Mouse (Mus musculus) hindbrain, embryonic 14.5 days (tissue): ENCODE measurements around the gene Prph2. TPM values are rescaled to one million over a fixed set of nuclear protein-coding genes. Genes with fewer than 3 reads are reported as not detected.

Source experiments
- ATAC-seq: fragments of 200-750 bp; cut with Nextera tagmentation; 2 replicates; pipeline ENCODE4 v1.8.0; 2017; ENCODE audit warnings: moderate number of reproducible peaks, mild to moderate bottlenecking, moderate TSS enrichment, moderate library complexity; ENCODE audit not compliant: low FRiP score
- DNase-seq: peaks from one replicate; pipeline ENCODE4 v3.0.0-alpha.2; 2015; ENCODE audit warnings: low spot score
- H3K27ac ChIP-seq: fragments of 300-500 bp; sonication (generic); 2 replicates; pipeline ENCODE4 v1.5.1; 2014; ENCODE audit warnings: mild to moderate bottlenecking, moderate library complexity
- H3K27me3 ChIP-seq: fragments of 300-500 bp; sonication (generic); 2 replicates; pipeline ENCODE4 v1.6.1; 2014; ENCODE audit warnings: mild to moderate bottlenecking, low read length, mixed read lengths; ENCODE audit not compliant: control insufficient read depth, insufficient read depth
- H3K36me3 ChIP-seq: fragments of 300-500 bp; sonication (generic); replicated peaks from 2 replicates; pipeline ENCODE4 v1.6.1; 2014; ENCODE audit not compliant: control insufficient read depth, insufficient read depth
- H3K4me1 ChIP-seq: fragments of 300-500 bp; sonication (generic); replicated peaks from 2 replicates; pipeline ENCODE4 v1.6.1; 2014; ENCODE audit warnings: antibody characterized with exemption, low read length, mixed read lengths; ENCODE audit not compliant: control insufficient read depth, insufficient read depth
- H3K4me2 ChIP-seq: fragments of 300-500 bp; sonication (generic); replicated peaks from 2 replicates; pipeline ENCODE4 v1.6.1; 2014; ENCODE audit warnings: mild to moderate bottlenecking, moderate library complexity
- H3K4me3 ChIP-seq: fragments of 300-500 bp; sonication (generic); replicated peaks from 2 replicates; pipeline ENCODE4 v1.5.1; 2014; ENCODE audit warnings: mild to moderate bottlenecking, low read length
- H3K9ac ChIP-seq: fragments of 300-500 bp; sonication (generic); 2 replicates; pipeline ENCODE4 v1.6.1; 2014
- H3K9me3 ChIP-seq: fragments of 300-500 bp; sonication (generic); 2 replicates; pipeline ENCODE4 v1.6.1; 2016; ENCODE audit warnings: low read length; ENCODE audit not compliant: control insufficient read depth
- WGBS: fragments of 180-500 bp; shearing (Covaris S2); extraction: QIAGEN DNeasy Blood & Tissue Kit; methylation state at CpG from one replicate; pipeline ENCODE4 v1.1.7; 2014; 5-methylcytosine and 5-hydroxymethylcytosine counted together
- polyA plus RNA-seq: library from polyadenylated mRNA; unstranded; fragments of >200 nt; fragmentation: Nextera tagmentation; extraction: Ambion mirVana; gene quantifications from 2 replicates; pipeline ENCODE4 v1.2.1, GENCODE M21; 2014

Gene Prph2
- polyA plus RNA-seq, 1 experiment from 2014 or later, result not detected

DNA sequence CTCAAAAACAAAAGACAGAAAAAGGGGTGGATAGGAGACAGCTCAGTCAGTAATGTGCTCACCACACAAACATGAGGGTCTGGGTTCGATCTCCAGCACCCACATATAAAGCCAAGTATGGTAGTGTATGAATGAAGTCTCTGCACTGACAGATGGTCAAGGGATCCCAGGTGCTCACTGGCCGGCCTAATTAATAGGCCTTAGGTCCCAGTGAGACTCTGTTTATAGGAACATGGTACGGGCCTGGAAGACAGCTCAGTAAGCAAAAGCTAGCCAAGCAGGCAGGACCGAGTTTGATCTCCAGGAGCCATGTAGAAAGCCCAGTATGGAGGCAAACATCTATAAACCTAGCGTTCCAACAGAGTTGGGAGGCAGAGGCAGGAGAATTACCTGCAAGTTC is 33.2 kb upstream of the Prph2 start:
- Histone ChIP-seq H3K4me1 (0 out of 2 replicates have a peak, but pooled peaks cover 7% of the 10 kb centered on the region), H3K36me3 (no peaks in the 10 kb centered on the region), H3K9me3 (no peaks in the 10 kb centered on the region), H3K9ac (no peak overlapping the region), H3K27ac (no peak overlapping the region), H3K27me3 (no peaks in the 10 kb centered on the region), H3K4me3 (no peak overlapping the region), H3K4me2 (no peak overlapping the region)
- DNase-seq (no peak), ATAC-seq (no peak)
- 75% methylated on average over 5 of the region's 5 CpGs for WGBS

DNA sequence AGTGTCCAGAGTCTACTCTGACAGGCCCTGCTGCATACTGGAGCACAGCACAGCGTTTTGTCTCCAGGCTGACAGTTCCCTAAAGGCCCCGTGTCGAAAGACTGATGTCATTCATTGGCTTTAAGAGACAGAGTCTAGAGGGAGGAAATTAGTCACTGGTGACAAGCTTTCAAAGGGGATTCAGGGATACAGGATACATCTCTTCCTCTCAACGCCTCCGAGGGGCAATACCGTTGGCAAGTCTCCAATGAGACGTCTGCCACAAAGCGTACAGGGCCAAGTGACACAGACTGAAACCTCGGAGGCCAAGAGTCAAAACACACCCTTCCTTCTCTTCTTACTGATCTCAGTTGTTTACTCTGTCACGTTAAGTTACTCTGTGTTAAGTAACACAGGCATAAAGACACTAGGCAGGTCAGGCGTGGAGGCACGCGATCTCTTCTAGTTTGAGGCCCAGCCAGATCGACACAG is 30.4 kb upstream of the Prph2 start:
- 0 out of 2 replicates have a peak, but pooled peaks have one; percentile 51 for ATAC-seq
- 0 out of 2 replicates have a peak, but pooled peaks cover 7% of the 10 kb centered on the region for H3K4me1 ChIP-seq
- H3K27me3 ChIP-seq, result no peaks in the 10 kb centered on the region
- 38% methylated on average over 14 of the region's 14 CpGs for WGBS
- no peaks in the 10 kb centered on the region for H3K36me3 ChIP-seq
- no peak overlapping the region for H3K4me3 ChIP-seq
- H3K9me3 ChIP-seq, result no peaks in the 10 kb centered on the region
- H3K4me2 ChIP-seq, result no peak overlapping the region
- 0 out of 2 replicates have a peak overlapping the region, but pooled peaks have one; percentile 41 for H3K27ac ChIP-seq
- peak overlapping the region; percentile 36; the same call in 1 of the 2 replicates for H3K9ac ChIP-seq
- DNase-seq, result no peak

DNA sequence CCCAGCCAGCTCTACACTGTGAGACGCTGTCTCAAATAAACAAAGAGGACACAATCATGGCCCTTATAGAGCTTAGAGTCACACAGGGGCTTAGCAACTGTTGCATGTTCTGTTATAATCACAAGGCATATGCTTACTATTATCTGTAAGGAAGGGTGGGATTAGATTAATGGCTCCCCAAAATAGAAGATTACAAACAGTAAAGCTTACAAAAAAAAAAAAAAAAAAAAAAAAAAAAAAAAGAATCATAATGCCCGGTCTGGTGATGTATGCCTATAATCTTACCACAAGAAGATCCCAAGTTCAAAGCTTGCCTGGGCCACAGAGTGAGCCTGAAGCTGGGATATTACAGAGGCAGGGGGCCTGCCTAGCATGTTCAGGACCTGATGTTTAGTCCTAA is 29.9 kb upstream of the Prph2 start:
- 0 out of 2 replicates have a peak, but pooled peaks cover 7% of the 10 kb centered on the region for H3K4me1 ChIP-seq
- no peak for ATAC-seq
- no peaks in the 10 kb centered on the region for H3K27me3 ChIP-seq
- no peak overlapping the region for H3K4me3 ChIP-seq
- no peak overlapping the region for H3K9ac ChIP-seq
- no peaks in the 10 kb centered on the region for H3K36me3 ChIP-seq
- 84% methylated on average over 2 of the region's 2 CpGs for WGBS
- H3K9me3 ChIP-seq, result no peaks in the 10 kb centered on the region
- no peak overlapping the region for H3K27ac ChIP-seq
- no peak overlapping the region for H3K4me2 ChIP-seq
- no peak for DNase-seq

DNA sequence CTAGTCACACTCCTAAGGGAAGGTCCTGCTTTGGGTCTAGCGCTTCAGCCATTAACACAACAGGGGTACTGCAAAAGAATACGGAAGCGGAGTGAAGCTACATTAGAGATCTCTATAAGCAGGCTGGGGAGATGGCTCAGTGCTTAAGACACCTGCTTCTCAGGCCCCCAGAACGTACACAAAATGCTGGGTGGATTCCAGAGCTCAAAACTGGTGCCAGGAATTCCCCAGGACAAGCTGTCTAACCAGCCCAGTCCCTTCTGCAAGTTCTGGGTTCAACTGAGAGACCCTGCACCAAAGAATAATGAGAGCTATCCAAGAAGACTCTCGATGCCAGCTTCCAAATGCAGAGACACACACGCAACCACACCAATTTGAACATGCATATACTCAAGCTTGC is 28.5 kb upstream of the Prph2 start:
- Histone ChIP-seq H3K9ac (no peak overlapping the region), H3K9me3 (no peaks in the 10 kb centered on the region), H3K4me3 (no peak overlapping the region), H3K27me3 (no peaks in the 10 kb centered on the region), H3K4me2 (no peak overlapping the region), H3K36me3 (no peaks in the 10 kb centered on the region), H3K4me1 (0 out of 2 replicates have a peak, but pooled peaks cover 7% of the 10 kb centered on the region), H3K27ac (no peak overlapping the region)
- 89% methylated on average over 6 of the region's 6 CpGs for WGBS
- no peak for DNase-seq
- no peak for ATAC-seq

DNA sequence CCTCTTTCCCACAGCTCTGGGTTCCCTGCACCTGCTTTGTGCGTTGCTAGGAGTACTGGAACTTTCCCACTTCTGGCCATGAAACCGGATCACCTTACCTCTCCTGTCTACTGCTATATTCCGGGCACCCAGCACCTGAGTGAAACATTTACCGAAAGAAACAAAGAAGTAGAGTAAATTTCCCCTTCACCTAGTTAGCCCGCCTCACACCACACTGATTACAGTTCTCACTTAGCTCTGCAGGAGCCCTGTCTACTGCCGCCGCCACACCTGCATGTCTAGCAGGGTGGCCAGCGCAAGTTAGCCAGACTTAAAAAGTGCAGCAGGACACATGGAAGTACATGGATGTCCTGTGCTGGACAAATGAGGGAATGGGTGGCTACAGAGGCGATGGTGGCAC is 27.2 kb upstream of the Prph2 start:
- H3K4me1 ChIP-seq, result 0 out of 2 replicates have a peak, but pooled peaks cover 8% of the 10 kb centered on the region
- no peaks in the 10 kb centered on the region for H3K9me3 ChIP-seq
- 90% methylated on average over 9 of the region's 9 CpGs for WGBS
- H3K9ac ChIP-seq, result no peak overlapping the region
- no peak overlapping the region for H3K4me2 ChIP-seq
- ATAC-seq, result no peak
- DNase-seq, result no peak
- no peak overlapping the region for H3K4me3 ChIP-seq
- no peak overlapping the region for H3K27ac ChIP-seq
- no peaks in the 10 kb centered on the region for H3K36me3 ChIP-seq
- no peaks in the 10 kb centered on the region for H3K27me3 ChIP-seq

DNA sequence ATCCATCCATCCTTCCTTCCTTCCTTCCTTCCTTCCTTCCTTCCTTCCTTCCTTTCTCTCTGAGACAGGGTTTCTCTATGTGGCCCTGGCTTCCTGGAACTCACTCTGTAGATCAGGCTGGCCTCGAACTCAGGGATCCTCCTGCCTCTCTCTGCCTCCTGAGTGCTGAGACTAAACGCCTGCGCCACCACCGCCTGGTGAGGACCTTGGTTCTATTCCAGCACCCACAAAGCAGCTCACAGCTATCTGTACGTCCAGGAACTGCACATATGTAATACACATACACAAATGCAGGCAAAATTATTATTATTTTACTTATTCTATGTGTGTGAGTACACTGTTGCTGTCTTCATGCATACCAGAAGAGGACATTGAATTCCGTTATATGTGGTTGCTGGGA is 25.5 kb upstream of the Prph2 start:
- Histone ChIP-seq H3K27me3 (no peaks in the 10 kb centered on the region), H3K36me3 (no peaks in the 10 kb centered on the region), H3K4me2 (no peak overlapping the region), H3K4me3 (no peak overlapping the region), H3K27ac (no peak overlapping the region), H3K9ac (no peak overlapping the region), H3K4me1 (peaks cover 15% of the 10 kb centered on the region), H3K9me3 (no peaks in the 10 kb centered on the region)
- WGBS, result 93% methylated on average over 6 of the region's 6 CpGs
- ATAC-seq, result no peak
- DNase-seq, result no peak

DNA sequence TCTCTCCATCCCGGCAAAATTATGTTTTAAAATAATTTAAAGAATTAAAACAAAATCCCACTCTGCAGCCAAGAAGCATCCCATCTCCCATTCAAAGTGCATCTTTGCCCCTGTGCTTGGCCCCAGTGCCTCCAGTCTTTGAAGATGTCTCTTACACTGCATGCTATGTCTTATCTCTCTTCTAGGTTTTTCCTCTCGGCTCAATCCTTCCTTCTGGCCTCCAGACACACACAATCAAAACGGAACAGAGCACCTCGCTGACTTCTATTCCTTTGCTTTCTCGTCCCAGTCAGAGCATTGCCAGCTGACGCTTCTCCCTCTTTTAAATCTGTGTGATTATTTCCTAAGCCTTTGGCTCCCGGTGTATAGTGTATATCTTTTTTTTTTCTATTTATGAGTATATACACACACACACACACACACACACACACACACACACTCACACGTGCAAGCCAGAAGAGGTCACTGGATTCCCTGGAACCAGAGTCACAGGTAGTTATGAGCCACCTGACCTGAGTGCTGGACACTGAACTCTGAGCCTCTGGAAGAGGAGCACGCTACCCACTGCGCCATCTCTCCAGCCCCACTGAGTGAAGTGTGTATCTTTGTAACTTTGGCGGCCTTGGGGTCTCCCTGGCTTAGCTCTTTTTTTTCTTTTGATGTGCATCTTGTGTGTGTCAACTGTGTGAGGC is 24.9 kb upstream of the Prph2 start:
- Histone ChIP-seq H3K9me3 (no peaks in the 10 kb centered on the region), H3K4me3 (no peak overlapping the region), H3K36me3 (no peaks in the 10 kb centered on the region), H3K4me1 (peaks cover 10% of the 10 kb centered on the region), H3K27me3 (no peaks in the 10 kb centered on the region), H3K4me2 (no peak overlapping the region), H3K27ac (no peak overlapping the region), H3K9ac (no peak overlapping the region)
- ATAC-seq, result no peak
- WGBS, result 86% methylated on average over 11 of the region's 11 CpGs
- DNase-seq, result no peak

DNA sequence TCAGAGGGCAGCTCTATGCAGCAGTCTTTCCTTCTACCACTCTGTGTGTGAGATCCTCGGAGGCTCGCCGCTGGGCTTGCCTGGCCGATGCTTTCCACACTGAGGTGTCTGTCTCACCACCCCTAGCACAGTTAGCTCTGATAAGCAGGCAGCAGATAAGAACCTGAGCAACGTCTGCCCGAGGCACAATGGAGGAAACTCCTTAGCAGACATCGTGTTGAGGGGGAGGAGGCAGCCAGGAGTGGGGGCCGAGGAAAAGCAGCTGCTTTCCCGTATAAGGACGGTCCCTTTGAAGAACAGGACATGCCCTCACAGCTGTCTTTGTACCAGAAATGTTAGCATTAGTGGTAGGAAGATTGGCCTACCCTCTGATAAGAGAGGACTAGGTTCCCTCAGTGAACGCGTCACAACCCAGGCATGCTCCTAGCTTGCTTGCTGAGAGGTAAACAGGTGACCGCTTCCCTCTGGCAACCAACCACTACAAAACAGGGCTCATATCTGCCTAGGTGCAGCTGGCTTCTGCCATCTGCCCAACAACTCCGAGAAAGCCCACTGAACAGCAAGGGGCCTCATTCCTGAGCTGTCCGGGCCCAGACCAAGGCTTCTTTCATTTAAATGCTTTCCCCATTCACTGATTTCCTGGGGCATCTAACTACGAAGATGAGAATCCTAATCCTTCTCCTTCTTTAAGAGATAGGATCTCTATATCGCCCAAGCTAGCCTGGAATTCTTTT is 24.2 kb upstream of the Prph2 start:
- H3K27me3 ChIP-seq, result no peaks in the 10 kb centered on the region
- no peaks in the 10 kb centered on the region for H3K36me3 ChIP-seq
- DNase-seq (no peak), ATAC-seq (no peak)
- H3K4me3 ChIP-seq, result no peak overlapping the region
- WGBS, result 54% methylated on average over 17 of the region's 17 CpGs
- H3K9me3 ChIP-seq, result no peaks in the 10 kb centered on the region
- no peak overlapping the region for H3K27ac ChIP-seq
- no peak overlapping the region for H3K4me2 ChIP-seq
- H3K9ac ChIP-seq, result peak overlapping the region; percentile 29; the same call in 1 of the 2 replicates
- H3K4me1 ChIP-seq, result peaks cover 10% of the 10 kb centered on the region

DNA sequence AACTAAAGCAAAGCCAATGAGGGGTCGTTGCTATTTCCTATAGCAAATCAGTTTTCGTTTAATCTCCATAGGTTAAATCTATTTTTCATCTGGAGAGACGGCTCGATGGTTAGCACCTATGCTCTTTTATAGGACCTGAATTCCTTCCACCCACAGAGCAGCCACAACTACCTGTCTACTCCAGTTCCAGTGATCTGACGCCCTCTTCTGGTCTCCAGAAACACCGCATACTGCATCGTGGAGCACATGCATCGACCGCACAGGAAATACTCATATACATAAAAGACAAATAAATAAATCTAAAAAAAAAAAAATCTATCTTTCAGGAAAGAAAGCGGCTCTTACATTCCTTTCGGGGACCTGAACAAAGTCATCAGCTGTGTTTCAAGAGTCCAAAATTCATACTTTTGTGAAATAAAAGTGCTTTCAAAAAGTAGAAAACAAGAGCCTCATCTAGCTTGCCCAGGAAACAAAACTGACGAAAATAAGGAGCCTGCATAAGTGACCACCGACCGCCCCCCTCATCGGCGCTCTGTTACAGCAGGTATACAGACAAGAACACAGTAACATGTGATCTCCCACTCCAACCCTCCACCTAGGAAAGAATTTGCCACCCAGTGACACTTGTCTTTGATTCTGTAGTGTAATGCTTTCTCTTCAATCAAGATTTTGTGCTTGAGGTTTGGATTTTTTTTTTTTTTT is 21.6 kb upstream of the Prph2 start:
- H3K4me1 ChIP-seq, result peaks cover 32% of the 10 kb centered on the region
- H3K36me3 ChIP-seq, result no peaks in the 10 kb centered on the region; the same call in 1 of the 2 replicates
- H3K9me3 ChIP-seq, result no peaks in the 10 kb centered on the region
- peak overlapping the region; percentile 98 for H3K27ac ChIP-seq
- ATAC-seq (no peak), DNase-seq (peak; percentile 52)
- peak overlapping the region; percentile 97 for H3K4me3 ChIP-seq
- H3K9ac ChIP-seq, result peak overlapping the region; percentile 83
- peak overlapping the region; percentile 76 for H3K4me2 ChIP-seq
- 34% methylated on average over 16 of the region's 16 CpGs for WGBS
- H3K27me3 ChIP-seq, result no peaks in the 10 kb centered on the region
